Mouse (Mus musculus): Measurements from ENCODE around the gene Phf5a. TPM values are rescaled to one million over a fixed set of nuclear protein-coding genes. Genes with fewer than 3 reads are reported as not detected.

Gene Phf5a
- polyA plus RNA-seq, 1 experiment, result 23.5 TPM

GRCm38 (mm10) chr15:81882348-81882747 is 10.6 kb upstream of the Phf5a start:
- no peak overlapping the region for H3K27ac ChIP-seq (ENCODE audit: control insufficient read depth, insufficient read depth, low read depth, low read length)
- H3K36me3 ChIP-seq (ENCODE audit: control insufficient read depth, insufficient read depth, low read length), result no peaks in the 10 kb centered on the region
- peaks cover 4% of the 10 kb centered on the region; the same call in 1 of the 2 replicates for H3K4me1 ChIP-seq (ENCODE audit: control insufficient read depth, insufficient read depth, low read length)
- H3K4me3 ChIP-seq (ENCODE audit: control insufficient read depth, low read depth, low read length), result no peak overlapping the region
- H3K27me3 ChIP-seq (ENCODE audit: control insufficient read depth, insufficient read depth, low read length), result no peaks in the 10 kb centered on the region
- TF ChIP-seq CTCF (IDR thresholded peaks at IDR 0.05; ENCODE audit: control insufficient read depth, insufficient read depth, insufficient replicate concordance, low read depth, low read length) (no peak), POLR2A (IDR thresholded peaks at IDR 0.05; ENCODE audit: control insufficient read depth, low read depth, low read length) (no peak)

GRCm38 (mm10) chr15:81879531-81880401 is 8.1 kb upstream of the Phf5a start:
- Histone ChIP-seq H3K36me3 (ENCODE audit: control insufficient read depth, insufficient read depth, low read length) (no peaks in the 10 kb centered on the region), H3K27me3 (ENCODE audit: control insufficient read depth, insufficient read depth, low read length) (no peaks in the 10 kb centered on the region), H3K4me1 (ENCODE audit: control insufficient read depth, insufficient read depth, low read length) (peaks cover 4% of the 10 kb centered on the region; the same call in 1 of the 2 replicates), H3K4me3 (ENCODE audit: control insufficient read depth, low read depth, low read length) (no peak overlapping the region), H3K27ac (ENCODE audit: control insufficient read depth, insufficient read depth, low read depth, low read length) (no peak overlapping the region)
- TF ChIP-seq POLR2A (IDR thresholded peaks at IDR 0.05; ENCODE audit: control insufficient read depth, low read depth, low read length), result no peak

- H3K4me3 ChIP-seq (ENCODE audit: control insufficient read depth, low read depth, low read length), result peak within 1 kb of the TSS; percentile 99
- TF ChIP-seq POLR2A (IDR thresholded peaks at IDR 0.05; ENCODE audit: control insufficient read depth, low read depth, low read length), result peak; percentile 77
- no peak for TF ChIP-seq CTCF (IDR thresholded peaks at IDR 0.05; ENCODE audit: control insufficient read depth, insufficient read depth, insufficient replicate concordance, low read depth, low read length)
- peaks cover 5% of the 10 kb centered on the region; the same call in 1 of the 2 replicates for H3K4me1 ChIP-seq (ENCODE audit: control insufficient read depth, insufficient read depth, low read length)
- no peaks in the 10 kb centered on the region for H3K27me3 ChIP-seq (ENCODE audit: control insufficient read depth, insufficient read depth, low read length)
- H3K27ac ChIP-seq (ENCODE audit: control insufficient read depth, insufficient read depth, low read depth, low read length), result peak within 1 kb of the TSS; percentile 97
- H3K36me3 ChIP-seq (ENCODE audit: control insufficient read depth, insufficient read depth, low read length), result peaks cover 2% of the 10 kb centered on the region
Measured at GRCm38 (mm10) chr15:81872262-81873136, 788 bp upstream of the Phf5a start, which contains the start of gene Aco2. Gene Aco2, plus strand, starts transcription at chr15:81872309.

- peaks cover 4% of the 10 kb centered on the region for H3K36me3 ChIP-seq (ENCODE audit: control insufficient read depth, insufficient read depth, low read length)
- H3K27ac ChIP-seq (ENCODE audit: control insufficient read depth, insufficient read depth, low read depth, low read length), result no peak overlapping the region
- no peak overlapping the region for H3K4me3 ChIP-seq (ENCODE audit: control insufficient read depth, low read depth, low read length)
- no peaks in the 10 kb centered on the region for H3K27me3 ChIP-seq (ENCODE audit: control insufficient read depth, insufficient read depth, low read length)
- TF ChIP-seq CTCF (IDR thresholded peaks at IDR 0.05; ENCODE audit: control insufficient read depth, insufficient read depth, insufficient replicate concordance, low read depth, low read length) (no peak), POLR2A (IDR thresholded peaks at IDR 0.05; ENCODE audit: control insufficient read depth, low read depth, low read length) (no peak)
- peaks cover 5% of the 10 kb centered on the region; the same call in 1 of the 2 replicates for H3K4me1 ChIP-seq (ENCODE audit: control insufficient read depth, insufficient read depth, low read length)
Measured at GRCm38 (mm10) chr15:81869985-81870384, 1.7 kb downstream of the Phf5a start.

- H3K27me3 ChIP-seq (ENCODE audit: control insufficient read depth, insufficient read depth, low read length), result no peaks in the 10 kb centered on the region
- TF ChIP-seq POLR2A (IDR thresholded peaks at IDR 0.05; ENCODE audit: control insufficient read depth, low read depth, low read length) (no peak), CTCF (IDR thresholded peaks at IDR 0.05; ENCODE audit: control insufficient read depth, insufficient read depth, insufficient replicate concordance, low read depth, low read length) (no peak)
- peaks cover 3% of the 10 kb centered on the region for H3K36me3 ChIP-seq (ENCODE audit: control insufficient read depth, insufficient read depth, low read length)
- peaks cover 4% of the 10 kb centered on the region for H3K4me1 ChIP-seq (ENCODE audit: control insufficient read depth, insufficient read depth, low read length)
- H3K27ac ChIP-seq (ENCODE audit: control insufficient read depth, insufficient read depth, low read depth, low read length), result no peak overlapping the region
- H3K4me3 ChIP-seq (ENCODE audit: control insufficient read depth, low read depth, low read length), result no peak overlapping the region
Measured at GRCm38 (mm10) chr15:81864238-81864637, 7.5 kb downstream of the Phf5a start.

- TF ChIP-seq CTCF (IDR thresholded peaks at IDR 0.05; ENCODE audit: control insufficient read depth, insufficient read depth, insufficient replicate concordance, low read depth, low read length) (no peak), POLR2A (IDR thresholded peaks at IDR 0.05; ENCODE audit: control insufficient read depth, low read depth, low read length) (no peak)
- H3K4me3 ChIP-seq (ENCODE audit: control insufficient read depth, low read depth, low read length), result no peak overlapping the region
- H3K27me3 ChIP-seq (ENCODE audit: control insufficient read depth, insufficient read depth, low read length), result no peaks in the 10 kb centered on the region
- H3K4me1 ChIP-seq (ENCODE audit: control insufficient read depth, insufficient read depth, low read length), result peaks cover 27% of the 10 kb centered on the region
- H3K27ac ChIP-seq (ENCODE audit: control insufficient read depth, insufficient read depth, low read depth, low read length), result peak overlapping the region; percentile 74
- no peaks in the 10 kb centered on the region for H3K36me3 ChIP-seq (ENCODE audit: control insufficient read depth, insufficient read depth, low read length)
Measured at GRCm38 (mm10) chr15:81860471-81861135, 11.1 kb downstream of the Phf5a start.

All from testis, adult 2 months (tissue).